Mouse (Mus musculus) erythroblast, embryonic 14.5 days (primary cell): ENCODE data around the gene Inpp5e.

Experiments
- GATA1 ChIP-seq: IDR thresholded peaks from 2 replicates; pipeline ENCODE4 v1.6.1; 2012; ENCODE audit warnings: low read length, inconsistent platforms, mixed read lengths
- TAL1 ChIP-seq: IDR thresholded peaks from 3 replicates; pipeline ENCODE4 v1.6.1; 2012; ENCODE audit warnings: low read length, inconsistent platforms, mixed read lengths

- TF ChIP-seq GATA1 (no peak), TAL1 (no peak)
These were observed 32.3 kb upstream of the Inpp5e start for GRCm38 (mm10) chr2:26441261-26441660.
